Mouse (Mus musculus) activated CD4-positive, CD25-positive, alpha-beta regulatory T cell (primary cell): ENCODE results near the gene Lrrc41. TPM values are rescaled to one million over a fixed set of nuclear protein-coding genes. Genes with fewer than 3 reads are reported as not detected.

Source experiments
- polyA plus RNA-seq, 2 experiments: library from polyadenylated mRNA; unstranded; fragments of 100-300 nt; shearing (Covaris generic); gene quantifications; one replicate each; pipeline ENCODE4 v1.2.1; 2017

The Lrrc41 gene
- 10 to 100 TPM; 43.3 to 46.4 TPM for polyA plus RNA-seq

GRCm38 (mm10) chr4:116074861-116075620, at the start of gene Lrrc41, which contains the start of gene Uqcrh:
Gene Lrrc41 (plus strand): TSS chr4:116075269.
Gene Uqcrh (minus strand): TSS chr4:116075071.

GRCm38 (mm10) chr4:116053399-116053961, 21.6 kb upstream of the Lrrc41 start, which contains the start of gene Nsun4:
Gene Nsun4 (minus strand): TSS chr4:116053876.

GRCm38 (mm10) chr4:116123602-116124519, 48.8 kb downstream of the Lrrc41 start, which contains the start of the genes Rad54l and Pomgnt1:
Gene Rad54l (minus strand): TSS chr4:116123690.
Gene Pomgnt1 (plus strand): TSS chr4:116123840.

Other genes with a start within 250 kb of the Lrrc41 start
- gene Mob3c, start 247.2 kb upstream of the Lrrc41 start, polyA plus RNA-seq, result 10 to 100 TPM; 26.9 to 27.0 TPM
- 10 to 100 TPM; 40.0 to 48.2 TPM for gene Mknk1, start 236.1 kb upstream of the Lrrc41 start, polyA plus RNA-seq
- under 1 TPM in 1 of 2 experiments, not detected in 1; 0.61 TPM for gene Kncn, start 190.9 kb upstream of the Lrrc41 start, polyA plus RNA-seq
- gene 6430628N08Rik, start 184.6 kb upstream of the Lrrc41 start, polyA plus RNA-seq, result under 1 TPM in 1 of 2 experiments, not detected in 1; 0.21 TPM
- under 1 TPM; 0.02 to 0.05 TPM for gene Dmbx1, start 135.3 kb upstream of the Lrrc41 start, polyA plus RNA-seq
- gene Faah, start 57.3 kb upstream of the Lrrc41 start, polyA plus RNA-seq, result 100 to 1,000 TPM; 122 to 138 TPM
- 10 to 100 TPM; 23.7 to 24.6 TPM for gene Nsun4, start 21.4 kb upstream of the Lrrc41 start, polyA plus RNA-seq
- gene Uqcrh, start 198 bp upstream of the Lrrc41 start, polyA plus RNA-seq, result 100 to 1,000 TPM; 487 to 596 TPM
- 1 to 10 TPM; 6.1 to 8.3 TPM for gene Rad54l, start 48.4 kb downstream of the Lrrc41 start, polyA plus RNA-seq
- 10 to 100 TPM; 32.4 to 41.0 TPM for gene Pomgnt1, start 48.6 kb downstream of the Lrrc41 start, polyA plus RNA-seq
- under 1 TPM; 0.18 to 0.75 TPM for gene Lurap1, start 76.1 kb downstream of the Lrrc41 start, polyA plus RNA-seq
- not detected for gene Tspan1, start 92.3 kb downstream of the Lrrc41 start, polyA plus RNA-seq
- not detected for gene 1700042G07Rik, start 98.1 kb downstream of the Lrrc41 start, polyA plus RNA-seq
- not detected for gene Gm49337, start 98.1 kb downstream of the Lrrc41 start, polyA plus RNA-seq
- gene Pik3r3, start 146.3 kb downstream of the Lrrc41 start, polyA plus RNA-seq, result 1 to 10 TPM; 2.2 to 2.3 TPM